Mouse (Mus musculus) liver, embryonic 12.5 days (tissue): ENCODE data around the gene Ctnnd2. TPM values are rescaled to one million over a fixed set of nuclear protein-coding genes. Genes with fewer than 3 reads are reported as not detected.

Source experiments
- ATAC-seq: fragments of 200-750 bp; cut with Nextera tagmentation; 2 replicates; pipeline ENCODE4 v1.8.0; 2017; ENCODE audit warnings: moderate number of reproducible peaks, mild to moderate bottlenecking, moderate library complexity
- H3K27ac ChIP-seq: fragments of 300-500 bp; sonication (generic); 2 replicates; pipeline ENCODE4 v1.5.1; 2016; ENCODE audit warnings: mild to moderate bottlenecking
- H3K27me3 ChIP-seq: fragments of 300-500 bp; sonication (generic); replicated peaks from 2 replicates; pipeline ENCODE4 v1.6.1; 2016; ENCODE audit warnings: mild to moderate bottlenecking, moderate library complexity
- H3K36me3 ChIP-seq: fragments of 300-500 bp; sonication (generic); 2 replicates; pipeline ENCODE4 v1.6.1; 2016; ENCODE audit warnings: mild to moderate bottlenecking, moderate library complexity
- H3K4me1 ChIP-seq: fragments of 300-500 bp; sonication (generic); 2 replicates; pipeline ENCODE4 v1.6.1; 2016
- H3K4me2 ChIP-seq: fragments of 300-500 bp; sonication (generic); 2 replicates; pipeline ENCODE4 v1.6.1; 2016; ENCODE audit warnings: mild to moderate bottlenecking, moderate library complexity
- H3K4me3 ChIP-seq: fragments of 300-500 bp; sonication (generic); 2 replicates; pipeline ENCODE4 v1.5.1; 2016; ENCODE audit warnings: mild to moderate bottlenecking, moderate library complexity
- H3K9ac ChIP-seq: fragments of 300-500 bp; sonication (generic); 2 replicates; pipeline ENCODE4 v1.6.1; 2016; ENCODE audit warnings: mild to moderate bottlenecking, moderate library complexity
- H3K9me3 ChIP-seq: fragments of 300-500 bp; sonication (generic); replicated peaks from 2 replicates; pipeline ENCODE4 v1.6.1; 2016; ENCODE audit warnings: mild to moderate bottlenecking, moderate library complexity
- WGBS: fragments of 180-500 bp; shearing (Covaris S2); methylation state at CpG from one replicate; pipeline ENCODE4 v1.1.7; 2016; ENCODE audit not compliant: insufficient replicate concordance; 5-methylcytosine and 5-hydroxymethylcytosine counted together
- polyA plus RNA-seq: library from polyadenylated mRNA; unstranded; fragments of >200 nt; fragmentation: Nextera tagmentation; extraction: Ambion mirVana; gene quantifications from 2 replicates; pipeline ENCODE4 v1.2.1, GENCODE M21; 2016

Ctnnd2 gene
- polyA plus RNA-seq, 1 experiment from 2014 or later: 0.35 TPM

GRCm38 (mm10) chr15:30686206-30687101, 514.1 kb downstream of the Ctnnd2 start:
- H3K27ac ChIP-seq: no peak overlapping the region
- no peak overlapping the region for H3K4me2 ChIP-seq
- H3K9me3 ChIP-seq: no peaks in the 10 kb centered on the region
- H3K36me3 ChIP-seq: no peaks in the 10 kb centered on the region
- H3K4me1 ChIP-seq: no peaks in the 10 kb centered on the region
- ATAC-seq: no peak
- no peaks in the 10 kb centered on the region for H3K27me3 ChIP-seq
- no peak overlapping the region for H3K9ac ChIP-seq
- H3K4me3 ChIP-seq: no peak overlapping the region
- WGBS: 26% methylated on average over 4 of the region's 4 CpGs

GRCm38 (mm10) chr15:30693754-30694205, 521.4 kb downstream of the Ctnnd2 start:
- H3K4me2 ChIP-seq: no peak overlapping the region
- no peaks in the 10 kb centered on the region for H3K27me3 ChIP-seq
- ATAC-seq: no peak
- no peak overlapping the region for H3K9ac ChIP-seq
- no peaks in the 10 kb centered on the region for H3K36me3 ChIP-seq
- H3K27ac ChIP-seq: no peak overlapping the region
- WGBS: 65% methylated on average over 6 of the region's 6 CpGs
- no peak overlapping the region for H3K4me3 ChIP-seq
- H3K9me3 ChIP-seq: no peaks in the 10 kb centered on the region
- no peaks in the 10 kb centered on the region for H3K4me1 ChIP-seq

- no peaks in the 10 kb centered on the region for H3K4me1 ChIP-seq
- H3K27ac ChIP-seq: no peak overlapping the region
- no peaks in the 10 kb centered on the region for H3K36me3 ChIP-seq
- no peak for ATAC-seq
- WGBS: 56% methylated on average over 1 of the region's 1 CpGs
- no peak overlapping the region for H3K9ac ChIP-seq
- no peaks in the 10 kb centered on the region for H3K9me3 ChIP-seq
- H3K4me2 ChIP-seq: no peak overlapping the region
- H3K4me3 ChIP-seq: no peak overlapping the region
- no peaks in the 10 kb centered on the region for H3K27me3 ChIP-seq
Observed at GRCm38 (mm10) chr15:30694286-30694685, 521.9 kb downstream of the Ctnnd2 start.

- Histone ChIP-seq H3K9me3 (no peaks in the 10 kb centered on the region), H3K27ac (no peak overlapping the region), H3K4me1 (no peaks in the 10 kb centered on the region), H3K36me3 (no peaks in the 10 kb centered on the region), H3K9ac (no peak overlapping the region), H3K4me3 (no peak overlapping the region), H3K4me2 (no peak overlapping the region), H3K27me3 (no peaks in the 10 kb centered on the region)
- no peak for ATAC-seq
- 35% methylated on average over 6 of the region's 6 CpGs for WGBS
Observed at GRCm38 (mm10) chr15:30695859-30696258, 523.5 kb downstream of the Ctnnd2 start.

GRCm38 (mm10) chr15:30697356-30697755, 525.0 kb downstream of the Ctnnd2 start:
- ATAC-seq: no peak
- Histone ChIP-seq H3K4me2 (no peak overlapping the region), H3K4me1 (no peaks in the 10 kb centered on the region), H3K9me3 (no peaks in the 10 kb centered on the region), H3K27ac (no peak overlapping the region), H3K4me3 (no peak overlapping the region), H3K9ac (no peak overlapping the region), H3K36me3 (no peaks in the 10 kb centered on the region), H3K27me3 (no peaks in the 10 kb centered on the region)
- 63% methylated on average over 5 of the region's 5 CpGs for WGBS

- no peaks in the 10 kb centered on the region for H3K9me3 ChIP-seq
- no peaks in the 10 kb centered on the region for H3K27me3 ChIP-seq
- no peak overlapping the region for H3K4me3 ChIP-seq
- H3K4me1 ChIP-seq: no peaks in the 10 kb centered on the region
- 71% methylated on average over 6 of the region's 6 CpGs for WGBS
- ATAC-seq: no peak
- no peak overlapping the region for H3K9ac ChIP-seq
- no peak overlapping the region for H3K27ac ChIP-seq
- no peak overlapping the region for H3K4me2 ChIP-seq
- H3K36me3 ChIP-seq: no peaks in the 10 kb centered on the region
Observed at GRCm38 (mm10) chr15:30700762-30701161, 528.4 kb downstream of the Ctnnd2 start.

- H3K27ac ChIP-seq: no peak overlapping the region
- H3K4me2 ChIP-seq: no peak overlapping the region
- H3K27me3 ChIP-seq: no peaks in the 10 kb centered on the region
- H3K9ac ChIP-seq: no peak overlapping the region
- WGBS: 63% methylated on average over 5 of the region's 5 CpGs
- ATAC-seq: no peak
- H3K4me1 ChIP-seq: no peaks in the 10 kb centered on the region
- H3K9me3 ChIP-seq: no peaks in the 10 kb centered on the region
- H3K36me3 ChIP-seq: no peaks in the 10 kb centered on the region
- no peak overlapping the region for H3K4me3 ChIP-seq
Observed at GRCm38 (mm10) chr15:30701592-30701991, 529.2 kb downstream of the Ctnnd2 start.

GRCm38 (mm10) chr15:30709026-30709753, 536.8 kb downstream of the Ctnnd2 start:
- Histone ChIP-seq H3K9ac (no peak overlapping the region), H3K4me1 (no peaks in the 10 kb centered on the region), H3K9me3 (no peaks in the 10 kb centered on the region), H3K4me2 (no peak overlapping the region), H3K27ac (no peak overlapping the region), H3K4me3 (no peak overlapping the region), H3K36me3 (no peaks in the 10 kb centered on the region), H3K27me3 (no peaks in the 10 kb centered on the region)
- WGBS: 86% methylated on average over 10 of the region's 10 CpGs
- ATAC-seq: no peak

- 81% methylated on average over 2 of the region's 2 CpGs for WGBS
- H3K27ac ChIP-seq: no peak overlapping the region
- no peak overlapping the region for H3K9ac ChIP-seq
- no peak overlapping the region for H3K4me2 ChIP-seq
- no peak overlapping the region for H3K4me3 ChIP-seq
- no peak for ATAC-seq
- no peaks in the 10 kb centered on the region for H3K4me1 ChIP-seq
- H3K36me3 ChIP-seq: no peaks in the 10 kb centered on the region
- H3K9me3 ChIP-seq: no peaks in the 10 kb centered on the region
- no peaks in the 10 kb centered on the region for H3K27me3 ChIP-seq
Observed at GRCm38 (mm10) chr15:30709754-30710105, 537.3 kb downstream of the Ctnnd2 start.

- H3K4me3 ChIP-seq: no peak overlapping the region
- WGBS: 74% methylated on average over 2 of the region's 2 CpGs
- H3K9ac ChIP-seq: no peak overlapping the region
- H3K9me3 ChIP-seq: no peaks in the 10 kb centered on the region
- no peaks in the 10 kb centered on the region for H3K36me3 ChIP-seq
- ATAC-seq: no peak
- no peak overlapping the region for H3K27ac ChIP-seq
- no peak overlapping the region for H3K4me2 ChIP-seq
- no peaks in the 10 kb centered on the region for H3K4me1 ChIP-seq
- H3K27me3 ChIP-seq: no peaks in the 10 kb centered on the region
Observed at GRCm38 (mm10) chr15:30714823-30715222, 542.4 kb downstream of the Ctnnd2 start.

- Histone ChIP-seq H3K4me3 (no peak overlapping the region), H3K9ac (no peak overlapping the region), H3K9me3 (no peaks in the 10 kb centered on the region), H3K4me1 (no peaks in the 10 kb centered on the region), H3K27me3 (no peaks in the 10 kb centered on the region), H3K4me2 (no peak overlapping the region), H3K27ac (no peak overlapping the region), H3K36me3 (no peaks in the 10 kb centered on the region)
- 57% methylated on average over 3 of the region's 3 CpGs for WGBS
- ATAC-seq: no peak
Observed at GRCm38 (mm10) chr15:30718811-30719210, 546.4 kb downstream of the Ctnnd2 start.

GRCm38 (mm10) chr15:30719226-30719625, 546.8 kb downstream of the Ctnnd2 start:
- H3K4me1 ChIP-seq: no peaks in the 10 kb centered on the region
- no peak overlapping the region for H3K9ac ChIP-seq
- no peaks in the 10 kb centered on the region for H3K36me3 ChIP-seq
- no peak overlapping the region for H3K27ac ChIP-seq
- H3K4me2 ChIP-seq: no peak overlapping the region
- ATAC-seq: no peak
- H3K27me3 ChIP-seq: no peaks in the 10 kb centered on the region
- no peaks in the 10 kb centered on the region for H3K9me3 ChIP-seq
- no peak overlapping the region for H3K4me3 ChIP-seq
- 38% methylated on average over 2 of the region's 2 CpGs for WGBS
